Mouse (Mus musculus): ENCODE results near the gene Polrmt. TPM values are rescaled to one million over a fixed set of nuclear protein-coding genes. Genes with fewer than 3 reads are reported as not detected.
A peak's percentile ranks its signal among the peaks of the same experiment; 100 is the strongest.

The Polrmt gene
- total and polyA plus RNA-seq, 2 experiments = 7.7 to 42.4 TPM

DNA sequence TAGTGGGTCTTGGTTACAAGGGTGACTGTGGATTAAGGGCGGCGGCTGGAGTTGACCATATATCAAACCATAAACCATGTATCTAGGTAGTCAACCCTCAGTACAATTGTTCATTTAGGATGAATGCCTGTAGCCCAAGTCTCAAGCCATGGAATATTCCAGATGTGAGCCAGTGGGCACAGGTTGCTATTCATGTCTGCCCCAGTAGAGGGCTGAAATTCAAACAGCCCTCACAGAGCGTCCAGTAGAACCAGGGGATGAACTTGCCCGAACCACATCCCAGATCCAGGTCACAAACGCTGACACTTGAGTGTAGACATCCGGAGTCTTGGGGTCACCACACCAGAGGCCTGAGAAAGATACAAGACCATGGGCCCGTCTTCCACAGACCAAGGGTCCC is 36.7 kb upstream of the Polrmt start:
- DNase-seq (ENCODE audit: extremely low read depth, low read depth, low spot score) = no peak
- no peak for TF ChIP-seq POLR2A (IDR thresholded peaks at IDR 0.05; ENCODE audit: extremely low read depth, insufficient read depth, low read length)
- TF ChIP-seq CTCF (IDR thresholded peaks at IDR 0.05; ENCODE audit: low read depth, low read length) = peak; percentile 29; the same call in 1 of the 2 replicates
- no peaks in the 10 kb centered on the region for H3K79me2 ChIP-seq (ENCODE audit: control insufficient read depth, insufficient read depth, low read length)
- H3K36me3 ChIP-seq (ENCODE audit: control insufficient read depth, insufficient read depth, low read length) = no peaks in the 10 kb centered on the region
- no peak overlapping the region for H3K4me3 ChIP-seq (ENCODE audit: insufficient read depth, low read depth, low read length)
- no peaks in the 10 kb centered on the region; the same call in 1 of the 2 replicates for H3K4me1 ChIP-seq (ENCODE audit: control insufficient read depth, insufficient read depth, low read length)
- H3K27me3 ChIP-seq (ENCODE audit: control insufficient read depth, insufficient read depth, low read length) = no peaks in the 10 kb centered on the region
- 58% methylated on average over 7 of the region's 7 CpGs for WGBS
- no peak overlapping the region for H3K9ac ChIP-seq (ENCODE audit: low read depth, low read length)
- H3K27ac ChIP-seq (replicated peaks; ENCODE audit: insufficient read depth, low read depth, low read length) = no peak overlapping the region

DNA sequence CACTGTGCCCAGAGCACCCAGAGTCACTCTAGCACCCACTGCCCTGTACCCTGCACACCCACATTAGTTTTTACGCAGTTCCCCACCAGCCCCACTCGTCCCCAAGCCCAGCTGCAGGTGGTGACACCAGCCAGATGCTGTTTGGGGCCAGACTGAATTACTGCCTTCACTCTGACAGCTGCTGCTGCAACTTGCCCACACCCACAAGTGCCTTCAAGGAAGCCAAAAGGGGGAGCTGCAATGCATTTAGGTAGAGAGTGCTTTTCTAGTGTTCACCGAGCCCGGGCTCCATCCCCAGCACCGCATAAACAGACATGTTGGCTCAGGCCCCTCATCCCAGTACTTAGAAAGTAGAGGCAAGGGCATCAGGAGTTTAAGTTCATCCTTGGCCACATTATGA is 35.6 kb upstream of the Polrmt start:
- DNase-seq (ENCODE audit: extremely low read depth, low read depth, low spot score) = no peak
- no peaks in the 10 kb centered on the region for H3K27me3 ChIP-seq (ENCODE audit: control insufficient read depth, insufficient read depth, low read length)
- WGBS = 80% methylated on average over 5 of the region's 5 CpGs

DNA sequence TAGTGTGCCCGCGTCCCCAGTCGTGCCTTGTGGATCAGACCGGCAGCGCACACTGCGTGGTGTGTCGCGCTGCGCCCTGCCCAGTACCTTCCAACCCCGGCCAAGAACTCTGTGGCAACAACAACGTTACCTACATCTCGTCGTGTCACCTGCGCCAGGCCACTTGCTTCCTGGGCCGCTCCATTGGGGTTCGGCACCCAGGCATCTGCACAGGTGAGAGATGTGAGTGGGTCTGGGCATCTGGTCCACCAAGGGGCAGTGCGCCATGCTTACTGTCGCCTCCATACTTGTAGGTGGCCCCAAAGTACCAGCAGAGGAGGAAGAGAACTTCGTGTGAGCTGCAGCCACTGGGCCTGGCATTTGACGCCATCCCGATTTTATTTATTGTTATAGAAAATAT is 34.8 kb upstream of the Polrmt start:
- TF ChIP-seq POLR2A (IDR thresholded peaks at IDR 0.05; ENCODE audit: extremely low read depth, insufficient read depth, low read length) (no peak), CTCF (IDR thresholded peaks at IDR 0.05; ENCODE audit: low read depth, low read length) (no peak)
- Histone ChIP-seq H3K27ac (replicated peaks; ENCODE audit: insufficient read depth, low read depth, low read length) (no peak overlapping the region), H3K27me3 (ENCODE audit: control insufficient read depth, insufficient read depth, low read length) (no peaks in the 10 kb centered on the region), H3K4me3 (ENCODE audit: insufficient read depth, low read depth, low read length) (no peak overlapping the region), H3K4me1 (ENCODE audit: control insufficient read depth, insufficient read depth, low read length) (no peaks in the 10 kb centered on the region; the same call in 1 of the 2 replicates), H3K36me3 (ENCODE audit: control insufficient read depth, insufficient read depth, low read length) (no peaks in the 10 kb centered on the region), H3K9ac (ENCODE audit: low read depth, low read length) (0 out of 2 replicates have a peak overlapping the region, but pooled peaks have one; percentile 12), H3K79me2 (ENCODE audit: control insufficient read depth, insufficient read depth, low read length) (no peaks in the 10 kb centered on the region)
- 32% methylated on average over 21 of the region's 21 CpGs for WGBS
- DNase-seq (ENCODE audit: extremely low read depth, low read depth, low spot score) = no peak

More for the DNA sequence above, 35.6 kb upstream of the Polrmt start:
- Histone ChIP-seq H3K27ac (replicated peaks; ENCODE audit: insufficient read depth, low read depth, low read length) (no peak overlapping the region), H3K4me3 (ENCODE audit: insufficient read depth, low read depth, low read length) (no peak overlapping the region), H3K36me3 (ENCODE audit: control insufficient read depth, insufficient read depth, low read length) (no peaks in the 10 kb centered on the region), H3K4me1 (ENCODE audit: control insufficient read depth, insufficient read depth, low read length) (no peaks in the 10 kb centered on the region; the same call in 1 of the 2 replicates), H3K9ac (ENCODE audit: low read depth, low read length) (no peak overlapping the region), H3K79me2 (ENCODE audit: control insufficient read depth, insufficient read depth, low read length) (no peaks in the 10 kb centered on the region)
- no peak for TF ChIP-seq CTCF (IDR thresholded peaks at IDR 0.05; ENCODE audit: low read depth, low read length)
- TF ChIP-seq POLR2A (IDR thresholded peaks at IDR 0.05; ENCODE audit: extremely low read depth, insufficient read depth, low read length) = no peak

DNA sequence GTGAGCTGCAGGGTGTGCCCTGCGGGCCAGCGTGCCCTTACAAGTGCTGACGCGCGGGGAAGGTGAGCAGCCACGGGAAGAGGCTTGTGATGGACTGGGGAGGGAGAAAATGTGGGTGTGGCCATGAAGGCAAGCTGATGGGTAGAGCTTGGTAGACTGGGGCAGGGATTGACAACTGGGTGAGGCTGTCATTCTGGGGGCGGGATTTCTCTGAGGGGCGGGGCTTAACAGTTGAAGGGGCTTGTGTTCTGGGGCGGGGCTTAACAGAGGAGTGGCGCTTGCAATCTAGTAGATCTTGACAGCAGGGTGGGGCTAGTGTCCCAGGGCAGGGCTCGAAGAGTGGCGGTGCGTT is 34.3 kb upstream of the Polrmt start:
- Histone ChIP-seq H3K27me3 (ENCODE audit: control insufficient read depth, insufficient read depth, low read length) (no peaks in the 10 kb centered on the region), H3K27ac (replicated peaks; ENCODE audit: insufficient read depth, low read depth, low read length) (no peak overlapping the region), H3K79me2 (ENCODE audit: control insufficient read depth, insufficient read depth, low read length) (no peaks in the 10 kb centered on the region), H3K4me3 (ENCODE audit: insufficient read depth, low read depth, low read length) (peak overlapping the region; percentile 39; the same call in 1 of the 2 replicates), H3K4me1 (ENCODE audit: control insufficient read depth, insufficient read depth, low read length) (no peaks in the 10 kb centered on the region; the same call in 1 of the 2 replicates), H3K36me3 (ENCODE audit: control insufficient read depth, insufficient read depth, low read length) (no peaks in the 10 kb centered on the region), H3K9ac (ENCODE audit: low read depth, low read length) (no peak overlapping the region)
- TF ChIP-seq POLR2A (IDR thresholded peaks at IDR 0.05; ENCODE audit: extremely low read depth, insufficient read depth, low read length) (no peak), CTCF (IDR thresholded peaks at IDR 0.05; ENCODE audit: low read depth, low read length) (no peak)
- WGBS = 2% methylated on average over 12 of the region's 13 CpGs
- DNase-seq (ENCODE audit: extremely low read depth, low read depth, low spot score) = no peak

DNA sequence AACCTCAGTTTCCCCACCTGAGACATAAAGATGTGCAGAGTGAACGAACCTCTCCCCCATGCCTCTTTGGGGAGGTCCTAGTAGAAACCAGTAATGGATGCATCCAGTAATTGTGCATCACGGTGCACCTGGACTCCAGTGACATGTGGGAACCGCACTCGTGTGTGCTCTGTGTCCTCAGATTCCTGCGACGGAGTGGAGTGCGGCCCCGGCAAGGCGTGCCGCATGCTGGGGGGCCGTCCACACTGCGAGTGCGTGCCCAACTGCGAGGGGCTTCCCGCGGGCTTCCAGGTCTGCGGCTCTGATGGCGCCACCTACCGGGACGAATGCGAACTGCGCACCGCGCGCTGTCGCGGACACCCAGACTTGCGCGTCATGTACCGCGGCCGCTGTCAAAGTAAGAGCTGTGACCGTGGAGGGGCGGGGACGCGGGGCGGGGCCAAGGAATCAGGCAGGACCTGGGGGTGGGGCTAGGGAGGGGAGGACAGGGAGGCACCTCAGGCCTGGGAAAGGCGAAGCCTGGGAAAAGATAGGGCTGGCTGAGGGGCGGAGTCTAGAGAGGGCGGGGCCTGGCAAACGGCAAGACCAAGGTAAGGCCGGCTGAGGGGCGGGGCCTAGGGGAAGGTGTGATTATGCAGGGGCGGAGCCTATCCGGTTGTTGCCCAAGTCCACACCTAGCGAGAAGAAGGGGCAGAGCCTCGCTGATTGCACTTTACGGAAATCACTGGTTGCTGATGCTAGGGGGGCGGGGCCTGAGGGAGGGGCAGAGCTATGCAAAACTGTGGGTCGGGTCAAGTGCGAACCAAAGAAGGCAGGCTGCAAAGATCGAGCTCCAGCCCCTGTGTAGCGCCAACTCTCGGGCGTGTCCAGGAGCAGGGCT is 33.6 kb upstream of the Polrmt start:
- H3K27me3 ChIP-seq (ENCODE audit: control insufficient read depth, insufficient read depth, low read length) = no peaks in the 10 kb centered on the region
- H3K27ac ChIP-seq (replicated peaks; ENCODE audit: insufficient read depth, low read depth, low read length) = no peak overlapping the region
- H3K4me1 ChIP-seq (ENCODE audit: control insufficient read depth, insufficient read depth, low read length) = no peaks in the 10 kb centered on the region; the same call in 1 of the 2 replicates
- 3% methylated on average over 55 of the region's 55 CpGs for WGBS
- no peaks in the 10 kb centered on the region for H3K79me2 ChIP-seq (ENCODE audit: control insufficient read depth, insufficient read depth, low read length)
- peak overlapping the region; percentile 39; the same call in 1 of the 2 replicates for H3K4me3 ChIP-seq (ENCODE audit: insufficient read depth, low read depth, low read length)
- H3K9ac ChIP-seq (ENCODE audit: low read depth, low read length) = no peak overlapping the region
- H3K36me3 ChIP-seq (ENCODE audit: control insufficient read depth, insufficient read depth, low read length) = no peaks in the 10 kb centered on the region
- peak; percentile 94 for DNase-seq (ENCODE audit: extremely low read depth, low read depth, low spot score)
- TF ChIP-seq POLR2A (IDR thresholded peaks at IDR 0.05; ENCODE audit: extremely low read depth, insufficient read depth, low read length) = no peak
- TF ChIP-seq CTCF (IDR thresholded peaks at IDR 0.05; ENCODE audit: low read depth, low read length) = peak; percentile 88

DNA sequence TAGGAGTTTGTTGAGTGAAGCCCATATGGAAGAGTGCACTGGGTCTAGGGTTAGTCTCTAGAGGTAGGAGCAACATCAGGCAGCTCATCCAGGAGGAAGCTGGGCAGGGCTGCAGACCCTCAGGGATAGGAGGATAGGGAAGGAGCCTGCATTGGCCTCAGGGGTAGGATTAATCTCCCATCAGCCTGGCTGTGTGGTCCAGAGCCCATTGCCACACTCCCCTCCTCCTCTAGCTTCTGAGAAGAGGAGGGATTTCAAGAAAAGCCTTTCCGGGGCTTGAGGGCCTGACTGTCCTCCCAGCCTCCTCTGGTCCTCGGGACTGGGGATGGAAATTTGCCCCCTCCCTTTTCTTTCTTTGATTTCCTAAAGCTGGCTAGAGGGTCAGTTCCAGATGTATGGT is 32.8 kb upstream of the Polrmt start:
- Histone ChIP-seq H3K27me3 (ENCODE audit: control insufficient read depth, insufficient read depth, low read length) (no peaks in the 10 kb centered on the region), H3K9ac (ENCODE audit: low read depth, low read length) (no peak overlapping the region), H3K27ac (replicated peaks; ENCODE audit: insufficient read depth, low read depth, low read length) (no peak overlapping the region), H3K4me3 (ENCODE audit: insufficient read depth, low read depth, low read length) (no peak overlapping the region), H3K79me2 (ENCODE audit: control insufficient read depth, insufficient read depth, low read length) (no peaks in the 10 kb centered on the region), H3K36me3 (ENCODE audit: control insufficient read depth, insufficient read depth, low read length) (no peaks in the 10 kb centered on the region), H3K4me1 (ENCODE audit: control insufficient read depth, insufficient read depth, low read length) (no peaks in the 10 kb centered on the region; the same call in 1 of the 2 replicates)
- TF ChIP-seq POLR2A (IDR thresholded peaks at IDR 0.05; ENCODE audit: extremely low read depth, insufficient read depth, low read length) (no peak), CTCF (IDR thresholded peaks at IDR 0.05; ENCODE audit: low read depth, low read length) (no peak)
- WGBS = 62% methylated on average over 2 of the region's 2 CpGs
- no peak for DNase-seq (ENCODE audit: extremely low read depth, low read depth, low spot score)
